Mouse (Mus musculus): ENCODE measurements around the gene Evc2. TPM values are rescaled to one million over a fixed set of nuclear protein-coding genes. Genes with fewer than 3 reads are reported as not detected.
A peak's percentile ranks its signal among the peaks of the same experiment; 100 is the strongest.

Evc2 gene
- polyA plus RNA-seq, 1 experiment, result 7.0 TPM

GRCm38 (mm10) chr5:37335061-37335460 is 3.2 kb upstream of the Evc2 start:
- TF ChIP-seq CEBPB (IDR thresholded peaks at IDR 0.05; ENCODE audit: insufficient read depth, poor library complexity, severe bottlenecking) (no peak), TCF3 (IDR thresholded peaks at IDR 0.05; ENCODE audit: insufficient read length, low read depth) (no peak), MYOD1 (IDR thresholded peaks at IDR 0.05; ENCODE audit: control insufficient read depth in 1 of 3, insufficient read length in 2 of 3, low read depth in 2 of 3) (no peak), POLR2A (IDR thresholded peaks at IDR 0.05; ENCODE audit: insufficient read length, low read depth) (no peak), MYOG (IDR thresholded peaks at IDR 0.05; ENCODE audit: control insufficient read depth in 1 of 3, insufficient read depth in 1 of 3, insufficient read length in 2 of 3, low read depth in 2 of 3) (no peak), POLR2AphosphoS2 (IDR thresholded peaks at IDR 0.05; ENCODE audit: insufficient read length, low read depth) (no peak), TCF12 (IDR thresholded peaks at IDR 0.05; ENCODE audit: insufficient read depth, poor library complexity, severe bottlenecking) (no peak), SRF (IDR thresholded peaks at IDR 0.05; ENCODE audit: control insufficient read depth, insufficient read length, low read depth) (no peak), REST (IDR thresholded peaks at IDR 0.05; ENCODE audit: insufficient read depth, insufficient read length) (no peak), USF1 (IDR thresholded peaks at IDR 0.05; ENCODE audit: low read depth) (no peak), MAX (IDR thresholded peaks at IDR 0.05; ENCODE audit: low read depth) (no peak), E2F4 (IDR thresholded peaks at IDR 0.05; ENCODE audit: insufficient read depth) (no peak)
- no peaks in the 10 kb centered on the region for H3K36me3 ChIP-seq (ENCODE audit: control insufficient read depth, insufficient read depth)
- no peak overlapping the region for H3K4me3 ChIP-seq
- H3ac ChIP-seq (ENCODE audit: control insufficient read depth, insufficient read length), result no peak overlapping the region
- no peaks in the 10 kb centered on the region for H3K27me3 ChIP-seq (ENCODE audit: control insufficient read depth, insufficient read depth, insufficient read length)
- H3K4me2 ChIP-seq (ENCODE audit: low read depth), result no peak overlapping the region
- H3K79me2 ChIP-seq (ENCODE audit: control insufficient read depth, insufficient read depth), result no peaks in the 10 kb centered on the region

GRCm38 (mm10) chr5:37336485-37337105 is 1.7 kb upstream of the Evc2 start, which contains the start of gene Evc:
Gene Evc, minus strand, starts transcription at chr5:37336894.
- H3K79me2 ChIP-seq (ENCODE audit: control insufficient read depth, insufficient read depth), result no peaks in the 10 kb centered on the region
- TF ChIP-seq MYOD1 (IDR thresholded peaks at IDR 0.05; ENCODE audit: control insufficient read depth in 1 of 3, insufficient read length in 2 of 3, low read depth in 2 of 3) (no peak), TCF3 (IDR thresholded peaks at IDR 0.05; ENCODE audit: insufficient read length, low read depth) (no peak), POLR2AphosphoS2 (IDR thresholded peaks at IDR 0.05; ENCODE audit: insufficient read length, low read depth) (no peak), POLR2A (IDR thresholded peaks at IDR 0.05; ENCODE audit: insufficient read length, low read depth) (peak; percentile 17)
- no peaks in the 10 kb centered on the region for H3K27me3 ChIP-seq (ENCODE audit: control insufficient read depth, insufficient read depth, insufficient read length)
- peak within 1 kb of the TSS; percentile 98 for H3K4me2 ChIP-seq (ENCODE audit: low read depth)
- H3K36me3 ChIP-seq (ENCODE audit: control insufficient read depth, insufficient read depth), result no peaks in the 10 kb centered on the region
- H3K4me3 ChIP-seq, result peak within 1 kb of the TSS; percentile 30
- no peak within 1 kb of the TSS for H3ac ChIP-seq (ENCODE audit: control insufficient read depth, insufficient read length)

GRCm38 (mm10) chr5:37337696-37338095 is 603 bp upstream of the Evc2 start:
- Histone ChIP-seq H3K4me2 (ENCODE audit: low read depth) (peak overlapping the region; percentile 98), H3ac (ENCODE audit: control insufficient read depth, insufficient read length) (peak overlapping the region; percentile 62), H3K27me3 (ENCODE audit: control insufficient read depth, insufficient read depth, insufficient read length) (no peaks in the 10 kb centered on the region), H3K79me2 (ENCODE audit: control insufficient read depth, insufficient read depth) (no peaks in the 10 kb centered on the region), H3K4me3 (peak overlapping the region; percentile 30), H3K36me3 (ENCODE audit: control insufficient read depth, insufficient read depth) (no peaks in the 10 kb centered on the region)
- no peak for TF ChIP-seq CEBPB (IDR thresholded peaks at IDR 0.05; ENCODE audit: insufficient read depth, poor library complexity, severe bottlenecking)
- TF ChIP-seq POLR2AphosphoS2 (IDR thresholded peaks at IDR 0.05; ENCODE audit: insufficient read length, low read depth), result no peak
- no peak for TF ChIP-seq MYOG (IDR thresholded peaks at IDR 0.05; ENCODE audit: control insufficient read depth in 1 of 3, insufficient read depth in 1 of 3, insufficient read length in 2 of 3, low read depth in 2 of 3)
- no peak for TF ChIP-seq TCF3 (IDR thresholded peaks at IDR 0.05; ENCODE audit: insufficient read length, low read depth)
- TF ChIP-seq MAX (IDR thresholded peaks at IDR 0.05; ENCODE audit: low read depth), result no peak
- no peak for TF ChIP-seq SRF (IDR thresholded peaks at IDR 0.05; ENCODE audit: control insufficient read depth, insufficient read length, low read depth)

- Histone ChIP-seq H3ac (ENCODE audit: control insufficient read depth, insufficient read length) (no peak overlapping the region), H3K36me3 (ENCODE audit: control insufficient read depth, insufficient read depth) (no peaks in the 10 kb centered on the region), H3K27me3 (ENCODE audit: control insufficient read depth, insufficient read depth, insufficient read length) (no peaks in the 10 kb centered on the region), H3K79me2 (ENCODE audit: control insufficient read depth, insufficient read depth) (no peaks in the 10 kb centered on the region), H3K4me3 (no peak overlapping the region), H3K4me2 (ENCODE audit: low read depth) (no peak overlapping the region)
- TF ChIP-seq MYOG (IDR thresholded peaks at IDR 0.05; ENCODE audit: control insufficient read depth in 1 of 3, insufficient read depth in 1 of 3, insufficient read length in 2 of 3, low read depth in 2 of 3), result no peak
- no peak for TF ChIP-seq SRF (IDR thresholded peaks at IDR 0.05; ENCODE audit: control insufficient read depth, insufficient read length, low read depth)
- TF ChIP-seq MYOD1 (IDR thresholded peaks at IDR 0.05; ENCODE audit: control insufficient read depth in 1 of 3, insufficient read length in 2 of 3, low read depth in 2 of 3), result no peak
- no peak for TF ChIP-seq CEBPB (IDR thresholded peaks at IDR 0.05; ENCODE audit: insufficient read depth, poor library complexity, severe bottlenecking)
- TF ChIP-seq POLR2A (IDR thresholded peaks at IDR 0.05; ENCODE audit: insufficient read length, low read depth), result no peak
- no peak for TF ChIP-seq TCF12 (IDR thresholded peaks at IDR 0.05; ENCODE audit: insufficient read depth, poor library complexity, severe bottlenecking)
- TF ChIP-seq USF1 (IDR thresholded peaks at IDR 0.05; ENCODE audit: low read depth), result no peak
- no peak for TF ChIP-seq TCF3 (IDR thresholded peaks at IDR 0.05; ENCODE audit: insufficient read length, low read depth)
- TF ChIP-seq E2F4 (IDR thresholded peaks at IDR 0.05; ENCODE audit: insufficient read depth), result no peak
- TF ChIP-seq REST (IDR thresholded peaks at IDR 0.05; ENCODE audit: insufficient read depth, insufficient read length), result no peak
- TF ChIP-seq MAX (IDR thresholded peaks at IDR 0.05; ENCODE audit: low read depth), result no peak
- no peak for TF ChIP-seq POLR2AphosphoS2 (IDR thresholded peaks at IDR 0.05; ENCODE audit: insufficient read length, low read depth)
These were observed 5.7 kb downstream of the Evc2 start for GRCm38 (mm10) chr5:37343962-37344361.

- H3K4me3 ChIP-seq, result no peak overlapping the region
- H3K79me2 ChIP-seq (ENCODE audit: control insufficient read depth, insufficient read depth), result no peaks in the 10 kb centered on the region
- H3K27me3 ChIP-seq (ENCODE audit: control insufficient read depth, insufficient read depth, insufficient read length), result no peaks in the 10 kb centered on the region
- no peak for TF ChIP-seq MAX (IDR thresholded peaks at IDR 0.05; ENCODE audit: low read depth)
- no peak for TF ChIP-seq TCF12 (IDR thresholded peaks at IDR 0.05; ENCODE audit: insufficient read depth, poor library complexity, severe bottlenecking)
- no peak for TF ChIP-seq POLR2A (IDR thresholded peaks at IDR 0.05; ENCODE audit: insufficient read length, low read depth)
- TF ChIP-seq USF1 (IDR thresholded peaks at IDR 0.05; ENCODE audit: low read depth), result no peak
- no peak for TF ChIP-seq POLR2AphosphoS2 (IDR thresholded peaks at IDR 0.05; ENCODE audit: insufficient read length, low read depth)
- H3K4me2 ChIP-seq (ENCODE audit: low read depth), result no peak overlapping the region
- no peaks in the 10 kb centered on the region for H3K36me3 ChIP-seq (ENCODE audit: control insufficient read depth, insufficient read depth)
- H3ac ChIP-seq (ENCODE audit: control insufficient read depth, insufficient read length), result no peak overlapping the region
These were observed 13.5 kb downstream of the Evc2 start for GRCm38 (mm10) chr5:37351791-37352190.
